Mouse (Mus musculus) cerebellum, adult 2 months (tissue): Measurements from ENCODE around the gene Drp2. TPM values are rescaled to one million over a fixed set of nuclear protein-coding genes. Genes with fewer than 3 reads are reported as not detected.

Experiments
- DNase-seq, 2 experiments: peaks; one replicate each; pipeline ENCODE4 v3.0.0; 2021
- H3K27ac ChIP-seq: fragments of 200-500 bp; 2 replicates; pipeline ENCODE4 v1.5.1; 2012; ENCODE audit warnings: low read length, control low read depth, inconsistent platforms; ENCODE audit not compliant: insufficient read depth
- H3K27me3 ChIP-seq: fragments of 200-500 bp; 2 replicates; pipeline ENCODE4 v1.6.1; 2012; ENCODE audit warnings: inconsistent platforms, mild to moderate bottlenecking, low read length, moderate library complexity; ENCODE audit not compliant: control insufficient read depth, insufficient read depth
- H3K4me1 ChIP-seq: fragments of 200-500 bp; 2 replicates; pipeline ENCODE4 v1.6.1; 2011; ENCODE audit warnings: low read length; ENCODE audit not compliant: control insufficient read depth, insufficient read depth
- H3K4me3 ChIP-seq: fragments of 200-500 bp; replicated peaks from 2 replicates; pipeline ENCODE3; 2011; ENCODE audit warnings: mild to moderate bottlenecking, low read depth, low read length, control low read depth; ENCODE audit not compliant: insufficient read depth
- CTCF ChIP-seq: fragments of 200-500 bp; IDR thresholded peaks from 2 replicates; pipeline ENCODE4 v1.5.1; 2011; ENCODE audit warnings: low read depth, mild to moderate bottlenecking, control low read depth, low read length, moderate library complexity, borderline replicate concordance; ENCODE audit not compliant: insufficient read depth
- POLR2A ChIP-seq: fragments of 200-500 bp; IDR thresholded peaks from 2 replicates; pipeline ENCODE4 v1.6.1; 2011; ENCODE audit warnings: low read length, control low read depth, borderline replicate concordance; ENCODE audit not compliant: insufficient read depth
- WGBS: fragments of 180-500 bp; shearing (Covaris S2); methylation state at CpG from one replicate; pipeline ENCODE4 v1.1.7; 2018; 5-methylcytosine and 5-hydroxymethylcytosine counted together
- polyA plus RNA-seq: library from polyadenylated mRNA; depleted of rRNA; stranded (reverse); fragments of >200 nt; gene quantifications from 2 replicates; pipeline ENCODE4 v1.2.3, GENCODE M21; 2012; rRNA removed

Drp2 gene
- 12.8 and 14.0 TPM in 2 replicates for polyA plus RNA-seq

DNA sequence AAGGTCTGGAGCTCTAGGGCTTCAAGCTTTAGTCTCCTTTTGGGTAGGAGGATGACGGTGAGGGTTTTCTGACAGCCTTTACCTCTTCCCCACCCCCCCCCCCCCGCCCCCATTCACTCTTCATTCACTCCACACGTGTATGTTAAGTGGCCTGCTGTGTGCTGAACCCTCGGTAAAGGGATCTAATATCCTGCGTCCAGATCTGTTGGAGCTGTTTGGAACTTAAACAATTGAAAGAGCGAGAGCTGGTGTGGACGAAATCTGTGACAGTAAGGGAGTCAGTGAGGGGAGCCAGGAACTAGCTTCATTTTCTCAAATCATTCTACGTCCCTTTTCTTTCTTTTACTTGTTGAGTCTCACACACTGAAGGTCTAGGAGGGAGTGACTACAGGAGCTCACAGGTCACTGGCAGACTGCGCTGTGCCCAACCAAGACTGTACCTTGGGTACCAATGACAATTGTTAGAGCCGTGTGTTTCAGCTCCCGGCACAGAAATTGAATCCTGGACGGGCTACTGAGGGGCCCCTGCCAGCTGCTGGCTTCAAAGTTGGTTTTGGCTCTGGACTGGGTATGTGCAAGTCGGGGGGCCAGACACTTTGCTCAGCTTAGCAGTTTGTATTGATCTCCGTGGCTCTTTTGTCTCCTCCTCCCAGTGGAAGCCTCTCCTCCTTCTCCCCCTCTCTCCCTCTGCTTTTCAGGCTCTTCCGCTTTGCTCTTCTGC lies at the start of gene Drp2:
Gene Drp2, plus strand, starts transcription at position 689 of the 721 bp plus-strand sequence.
- WGBS: 12% methylated on average over 15 of the region's 15 CpGs
- no peak within 1 kb of the TSS for H3K27ac ChIP-seq
- no peak for TF ChIP-seq CTCF
- no peak for TF ChIP-seq POLR2A
- no peaks in the 10 kb centered on the region for H3K27me3 ChIP-seq
- peak within 1 kb of the TSS; percentile 63 for H3K4me3 ChIP-seq
- H3K4me1 ChIP-seq: no peaks in the 10 kb centered on the region
- peak; percentile 6 to 18 for DNase-seq

DNA sequence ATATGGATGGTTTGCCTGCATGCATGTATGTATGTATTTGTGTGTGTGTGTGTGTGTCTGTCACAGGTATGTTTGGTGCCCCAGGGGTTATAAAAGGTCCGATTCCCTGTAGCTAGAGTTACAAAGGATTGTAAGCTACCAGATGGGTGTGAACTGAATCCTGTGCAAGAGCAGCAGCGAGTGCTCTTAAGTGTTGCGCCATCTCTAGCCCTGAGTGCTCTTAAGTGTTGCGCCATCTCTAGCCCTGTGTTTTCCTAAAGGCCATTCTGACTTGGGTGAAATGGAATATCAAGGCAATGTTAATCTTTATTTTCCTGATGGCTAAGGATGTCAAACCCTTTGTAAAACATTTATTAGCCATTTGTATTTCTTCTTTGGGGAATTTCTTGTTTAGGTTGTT lies 45.0 kb upstream of the Drp2 start:
- TF ChIP-seq CTCF: no peak
- TF ChIP-seq POLR2A: no peak
- no peak for DNase-seq
- Histone ChIP-seq H3K27ac (no peak overlapping the region), H3K4me3 (no peak overlapping the region), H3K4me1 (no peaks in the 10 kb centered on the region), H3K27me3 (no peaks in the 10 kb centered on the region)
- WGBS: 89% methylated on average over 4 of the region's 4 CpGs

DNA sequence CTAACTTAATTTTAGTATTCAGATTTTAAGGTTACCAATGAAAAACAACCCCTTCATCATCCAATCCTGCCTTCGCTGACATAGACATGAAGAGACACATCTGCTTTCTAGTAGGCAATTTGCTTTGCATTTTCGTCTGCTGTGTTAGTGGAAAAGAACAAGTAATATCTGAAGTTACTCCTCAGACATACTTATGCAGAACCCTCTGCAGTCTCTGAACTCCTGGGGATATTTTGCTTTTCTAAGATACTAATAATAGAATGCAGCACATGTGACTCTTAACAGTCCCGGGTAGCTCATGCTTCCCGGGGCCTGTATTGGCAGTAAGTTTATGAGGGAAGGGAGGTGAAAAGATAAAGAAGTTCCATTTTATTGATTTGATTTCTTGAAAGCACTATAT lies 42.2 kb upstream of the Drp2 start:
- H3K27me3 ChIP-seq: no peaks in the 10 kb centered on the region; the same call in 1 of the 2 replicates
- WGBS: 71% methylated on average over 4 of the region's 4 CpGs
- no peak overlapping the region for H3K4me3 ChIP-seq
- DNase-seq: no peak
- no peaks in the 10 kb centered on the region for H3K4me1 ChIP-seq
- no peak overlapping the region for H3K27ac ChIP-seq
- TF ChIP-seq POLR2A: no peak
- TF ChIP-seq CTCF: no peak

DNA sequence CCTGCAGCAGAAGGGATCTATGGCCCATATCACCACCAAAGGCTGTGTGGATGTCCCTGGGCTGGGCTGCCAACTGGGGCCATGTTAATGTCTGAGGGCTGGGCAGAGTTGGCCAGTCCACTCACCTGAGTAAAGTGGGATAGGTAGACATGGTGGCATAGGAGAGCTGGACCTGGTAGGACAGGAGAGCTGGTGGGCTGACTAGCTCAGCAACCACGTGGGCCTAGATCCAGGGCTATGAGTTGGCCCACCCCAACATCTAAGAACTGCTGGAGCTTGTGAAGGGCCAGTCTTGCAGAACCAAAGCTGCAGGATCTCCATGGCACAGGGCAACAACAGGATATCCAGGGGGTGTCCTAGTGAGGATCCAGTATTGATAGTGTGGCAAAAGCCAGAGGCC lies 38.9 kb upstream of the Drp2 start:
- H3K27me3 ChIP-seq: no peaks in the 10 kb centered on the region; the same call in 1 of the 2 replicates
- no peak overlapping the region for H3K27ac ChIP-seq
- no peak for DNase-seq
- H3K4me3 ChIP-seq: no peak overlapping the region
- 80% methylated on average over 1 of the region's 1 CpGs for WGBS
- no peaks in the 10 kb centered on the region for H3K4me1 ChIP-seq
- TF ChIP-seq POLR2A (no peak), CTCF (no peak)

DNA sequence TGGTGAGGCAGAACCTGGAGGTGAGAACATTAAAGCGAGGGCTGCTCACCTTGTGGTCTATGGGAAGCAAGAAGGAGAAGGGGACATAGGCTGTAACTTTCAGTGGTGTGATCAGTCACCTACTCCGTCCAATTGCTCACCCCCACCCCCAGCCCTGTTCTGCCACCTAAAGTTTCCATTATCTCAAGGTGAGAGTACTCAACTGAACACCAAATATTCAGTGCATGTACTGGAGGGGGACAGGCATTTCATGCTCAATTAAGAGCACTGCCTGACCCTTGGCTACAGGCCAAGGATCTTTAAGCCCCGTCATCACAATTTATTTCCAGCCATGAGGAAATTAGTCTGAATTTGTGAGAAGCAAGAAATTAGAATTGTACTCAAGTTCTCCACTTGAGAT lies 37.8 kb upstream of the Drp2 start:
- no peak for TF ChIP-seq POLR2A
- no peak for TF ChIP-seq CTCF
- Histone ChIP-seq H3K27me3 (no peaks in the 10 kb centered on the region; the same call in 1 of the 2 replicates), H3K4me1 (no peaks in the 10 kb centered on the region), H3K4me3 (no peak overlapping the region), H3K27ac (no peak overlapping the region)
- DNase-seq: no peak
- 61% methylated on average over 3 of the region's 3 CpGs for WGBS

DNA sequence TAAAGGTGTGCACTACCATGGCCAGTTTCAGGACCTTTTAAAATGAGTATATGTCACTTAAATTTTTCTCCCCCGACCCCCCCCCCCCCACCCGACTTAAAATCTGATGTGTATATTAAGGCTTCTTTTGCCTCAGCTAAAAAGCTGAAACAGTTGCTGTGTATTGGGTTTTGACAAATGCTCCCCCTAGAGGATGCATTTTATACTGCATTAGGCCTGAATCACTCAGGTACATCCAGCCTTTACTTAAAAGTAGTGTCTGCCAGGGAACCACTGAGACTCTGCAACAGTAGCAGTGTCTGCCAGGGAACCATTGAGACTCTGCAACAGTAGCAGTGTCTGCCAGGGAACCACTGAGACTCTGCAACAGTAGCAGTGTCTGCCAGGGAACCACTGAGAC lies 33.1 kb upstream of the Drp2 start:
- Histone ChIP-seq H3K27ac (no peak overlapping the region), H3K4me3 (no peak overlapping the region), H3K27me3 (no peaks in the 10 kb centered on the region; the same call in 1 of the 2 replicates), H3K4me1 (no peaks in the 10 kb centered on the region)
- WGBS: 11% methylated on average over 2 of the region's 2 CpGs
- no peak for DNase-seq
- no peak for TF ChIP-seq CTCF
- TF ChIP-seq POLR2A: no peak

DNA sequence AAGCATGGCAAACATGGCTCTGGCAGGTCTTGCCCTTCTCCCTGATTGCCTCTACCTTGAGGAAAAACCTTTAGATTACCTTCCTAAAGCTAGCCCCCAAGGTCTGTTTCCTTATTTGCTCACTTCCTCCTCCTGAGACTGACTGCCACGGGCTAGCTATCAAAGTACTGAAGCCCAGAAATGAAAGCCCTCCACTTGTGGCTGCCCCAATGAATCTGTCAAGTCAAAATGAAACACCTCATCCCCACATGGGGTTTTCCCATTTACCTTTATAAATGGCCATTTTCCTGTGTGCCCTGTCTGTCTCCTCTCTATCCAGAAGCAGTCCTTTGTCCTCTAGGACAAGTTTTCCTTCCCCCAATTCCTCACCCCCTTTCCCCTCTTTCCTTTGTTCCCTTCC lies 30.2 kb upstream of the Drp2 start:
- no peaks in the 10 kb centered on the region for H3K27me3 ChIP-seq
- H3K4me1 ChIP-seq: no peaks in the 10 kb centered on the region
- no peak for DNase-seq
- no peak for TF ChIP-seq POLR2A
- TF ChIP-seq CTCF: no peak
- 84% methylated on average over 1 of the region's 1 CpGs for whole genome bisulfite sequencing
- no peak overlapping the region for H3K27ac ChIP-seq
- no peak overlapping the region for H3K4me3 ChIP-seq

DNA sequence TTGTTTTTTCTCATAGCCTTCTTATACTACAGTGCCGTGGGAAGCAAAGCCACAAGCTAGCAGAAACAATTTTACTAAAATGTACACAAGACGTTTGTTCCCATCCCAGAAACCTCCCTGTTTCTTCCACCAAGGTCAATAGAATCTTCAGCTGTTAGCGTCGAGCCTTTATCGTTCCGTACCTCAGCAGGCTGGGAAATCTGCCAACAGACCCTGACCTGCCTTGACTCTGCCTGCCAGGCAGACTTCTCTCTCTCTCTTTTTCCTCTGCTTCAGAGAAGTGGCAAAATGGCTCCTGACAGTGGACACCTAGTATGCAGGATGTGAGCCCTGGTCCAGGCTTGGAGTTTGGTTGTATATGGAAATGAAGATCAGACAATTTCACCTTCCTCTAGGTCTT lies 19.5 kb upstream of the Drp2 start:
- WGBS: 41% methylated on average over 6 of the region's 6 CpGs

More for the DNA sequence above, 19.5 kb upstream of the Drp2 start:
- Histone ChIP-seq H3K4me3 (no peak overlapping the region), H3K4me1 (no peaks in the 10 kb centered on the region), H3K27me3 (no peaks in the 10 kb centered on the region), H3K27ac (no peak overlapping the region)
- no peak for DNase-seq
- TF ChIP-seq POLR2A (no peak), CTCF (no peak)
